Mouse (Mus musculus) heart, embryonic 14.5 days (tissue): ENCODE measurements at regions not wholly inside any gene's neighbourhood (a gene's known extent, or its start where the extent isn't known, plus 50 kb on each side); places are given as distances from the start of the nearest gene placed in this dataset.

Source experiments
- ATAC-seq: fragments of 200-750 bp; cut with Nextera tagmentation; 2 replicates; pipeline ENCODE4 v1.8.0; 2017; ENCODE audit warnings: low read depth, moderate TSS enrichment; ENCODE audit not compliant: insufficient number of reproducible peaks, insufficient read depth, low FRiP score
- H3K27ac ChIP-seq, 2 experiments: fragments of 200-500 bp in 1 of 2; fragments of 300-500 bp in 1 of 2; sonication (generic) in 1 of 2; replicated peaks in 1 of 2; 2 replicates each; pipeline ENCODE4 v1.5.1; 2012 to 2014; ENCODE audit warnings: low read depth in 2 of 2, low read length in 2 of 2, control low read depth in 1 of 2, mild to moderate bottlenecking in 1 of 2, mixed read lengths in 1 of 2; ENCODE audit not compliant: control insufficient read depth in 1 of 2, insufficient read depth in 1 of 2
- H3K27me3 ChIP-seq: fragments of 300-500 bp; sonication (generic); 2 replicates; pipeline ENCODE4 v1.6.1; 2014; ENCODE audit warnings: mild to moderate bottlenecking, low read length, control low read depth; ENCODE audit not compliant: control insufficient read depth, insufficient read depth
- H3K36me3 ChIP-seq: fragments of 300-500 bp; sonication (generic); 2 replicates; pipeline ENCODE4 v1.6.1; 2014; ENCODE audit warnings: mild to moderate bottlenecking, control low read depth, low read length, mixed read lengths; ENCODE audit not compliant: control insufficient read depth, insufficient read depth
- H3K4me1 ChIP-seq, 2 experiments: fragments of 200-500 bp in 1 of 2; fragments of 300-500 bp in 1 of 2; sonication (generic) in 1 of 2; 2 replicates each; pipeline ENCODE4 v1.6.1; 2012 to 2014; ENCODE audit warnings: low read length in 2 of 2, control low read depth in 1 of 2, mixed read lengths in 1 of 2; ENCODE audit not compliant: control insufficient read depth in 2 of 2, insufficient read depth in 2 of 2
- H3K4me2 ChIP-seq: fragments of 300-500 bp; sonication (generic); 2 replicates; pipeline ENCODE4 v1.6.1; 2014; ENCODE audit warnings: mild to moderate bottlenecking, low read length
- H3K4me3 ChIP-seq, 2 experiments: fragments of 200-500 bp in 1 of 2; fragments of 300-500 bp in 1 of 2; sonication (generic) in 1 of 2; 2 replicates each; pipeline ENCODE4 v1.5.1; 2012 to 2014; ENCODE audit warnings: low read length in 2 of 2, mild to moderate bottlenecking in 2 of 2, control low read depth in 1 of 2, low read depth in 1 of 2, moderate library complexity in 1 of 2; ENCODE audit not compliant: control insufficient read depth in 1 of 2, insufficient read depth in 1 of 2
- H3K9ac ChIP-seq: fragments of 300-500 bp; sonication (generic); 2 replicates; pipeline ENCODE4 v1.6.1; 2014; ENCODE audit warnings: mild to moderate bottlenecking, low read length
- H3K9me3 ChIP-seq: fragments of 300-500 bp; sonication (generic); 2 replicates; pipeline ENCODE4 v1.6.1; 2016; ENCODE audit warnings: low read length, control low read depth; ENCODE audit not compliant: control insufficient read depth
- WGBS: fragments of 180-500 bp; shearing (Covaris S2); extraction: QIAGEN DNeasy Blood & Tissue Kit; methylation state at CpG from one replicate; pipeline ENCODE4 v1.1.7; 2014; 5-methylcytosine and 5-hydroxymethylcytosine counted together

DNA sequence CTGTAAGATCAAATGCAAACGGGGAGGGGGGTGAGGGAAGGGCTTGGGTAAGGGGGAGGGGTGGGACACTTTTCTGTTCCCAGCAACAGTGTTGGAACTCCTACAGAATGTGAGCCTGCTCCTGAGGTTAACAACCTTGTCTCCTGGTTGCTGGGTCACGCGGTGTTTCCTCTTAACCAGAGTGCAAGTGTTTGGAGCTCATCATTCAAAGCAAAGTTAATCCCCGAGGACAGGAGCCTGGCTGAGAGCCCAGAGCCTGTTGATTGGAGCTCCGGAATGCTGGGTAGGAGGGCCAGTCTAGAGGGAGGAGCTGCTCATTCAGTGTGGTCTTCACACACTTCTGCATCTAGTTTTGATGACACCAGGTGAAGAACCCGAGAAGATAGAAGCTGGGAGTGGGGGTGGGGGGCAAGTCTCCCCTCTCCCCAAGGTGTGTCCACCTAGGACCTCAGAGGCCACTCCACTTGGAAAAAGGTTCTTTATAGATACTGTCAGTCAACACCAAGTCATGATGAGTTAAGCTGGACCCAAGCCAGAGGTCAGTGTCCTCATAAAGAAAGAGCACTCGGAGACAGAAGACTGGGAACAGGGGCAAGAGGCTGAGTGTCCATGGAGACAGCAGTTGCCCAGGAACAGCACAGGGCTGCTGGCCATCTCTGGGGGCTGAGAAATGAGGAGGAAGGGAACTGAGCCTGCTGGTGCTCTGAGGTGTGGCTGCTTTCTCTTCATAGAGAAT is 220.2 kb downstream of the Sipa1l2 start:
- Histone ChIP-seq H3K9me3 (no peaks in the 10 kb centered on the region), H3K9ac (no peak overlapping the region), H3K27ac (peak overlapping the region; percentile 75 to 89), H3K4me3 (no peak overlapping the region), H3K27me3 (peaks cover 8% of the 10 kb centered on the region; the same call in 1 of the 2 replicates), H3K4me1 (peaks cover 50 to 92% of the 10 kb centered on the region in 2 experiments), H3K4me2 (peak overlapping the region; percentile 14), H3K36me3 (no peaks in the 10 kb centered on the region)
- ATAC-seq: peak; percentile 85
- WGBS: 1% methylated on average over 7 of the region's 7 CpGs

GRCm38 (mm10) chr8:125346182-125346581 is 223.4 kb downstream of the Sipa1l2 start:
- Histone ChIP-seq H3K36me3 (no peaks in the 10 kb centered on the region), H3K27me3 (peaks cover 8% of the 10 kb centered on the region; the same call in 1 of the 2 replicates), H3K9me3 (no peaks in the 10 kb centered on the region), H3K4me2 (no peak overlapping the region), H3K27ac (no peak overlapping the region), H3K9ac (peak overlapping the region; percentile 1; the same call in 1 of the 2 replicates), H3K4me3 (no peak overlapping the region), H3K4me1 (peaks cover 64 to 86% of the 10 kb centered on the region in 2 experiments)
- ATAC-seq: no peak
- 24% methylated on average over 8 of the region's 8 CpGs for WGBS

- Histone ChIP-seq H3K4me2 (no peak overlapping the region), H3K9me3 (no peaks in the 10 kb centered on the region), H3K27me3 (peaks cover 8% of the 10 kb centered on the region; the same call in 1 of the 2 replicates), H3K9ac (0 out of 2 replicates have a peak overlapping the region, but pooled peaks have one; percentile 1), H3K36me3 (no peaks in the 10 kb centered on the region), H3K27ac (no peak overlapping the region), H3K4me3 (no peak overlapping the region), H3K4me1 (peaks cover 61 to 82% of the 10 kb centered on the region in 2 experiments)
- WGBS: 66% methylated on average over 10 of the region's 10 CpGs
- no peak for ATAC-seq
Measured at GRCm38 (mm10) chr8:125345571-125345970, 224.0 kb downstream of the Sipa1l2 start.

- no peak overlapping the region for H3K4me3 ChIP-seq
- no peak for ATAC-seq
- H3K27me3 ChIP-seq: peaks cover 8% of the 10 kb centered on the region; the same call in 1 of the 2 replicates
- 36% methylated on average over 9 of the region's 9 CpGs for WGBS
- H3K9me3 ChIP-seq: no peaks in the 10 kb centered on the region
- no peak overlapping the region for H3K4me2 ChIP-seq
- no peaks in the 10 kb centered on the region for H3K36me3 ChIP-seq
- peaks cover 52 to 71% of the 10 kb centered on the region in 2 experiments for H3K4me1 ChIP-seq
- H3K9ac ChIP-seq: no peak overlapping the region
- H3K27ac ChIP-seq: peak overlapping the region in 1 of 2 experiments; percentile 25; a peak in 1 of 4 replicates
Measured at GRCm38 (mm10) chr8:125343867-125344266, 225.7 kb downstream of the Sipa1l2 start.

- no peak overlapping the region for H3K4me3 ChIP-seq
- no peaks in the 10 kb centered on the region for H3K36me3 ChIP-seq
- H3K27ac ChIP-seq: peak overlapping the region; percentile 85 to 88
- 35% methylated on average over 9 of the region's 9 CpGs for WGBS
- H3K4me2 ChIP-seq: peak overlapping the region; percentile 9; the same call in 1 of the 2 replicates
- peaks cover 5% of the 10 kb centered on the region; the same call in 1 of the 2 replicates for H3K27me3 ChIP-seq
- H3K9ac ChIP-seq: peak overlapping the region; percentile 40
- ATAC-seq: no peak
- H3K9me3 ChIP-seq: no peaks in the 10 kb centered on the region
- H3K4me1 ChIP-seq: peaks cover 45 to 68% of the 10 kb centered on the region in 2 experiments
Measured at GRCm38 (mm10) chr8:125342521-125342920, 227.1 kb downstream of the Sipa1l2 start.

DNA sequence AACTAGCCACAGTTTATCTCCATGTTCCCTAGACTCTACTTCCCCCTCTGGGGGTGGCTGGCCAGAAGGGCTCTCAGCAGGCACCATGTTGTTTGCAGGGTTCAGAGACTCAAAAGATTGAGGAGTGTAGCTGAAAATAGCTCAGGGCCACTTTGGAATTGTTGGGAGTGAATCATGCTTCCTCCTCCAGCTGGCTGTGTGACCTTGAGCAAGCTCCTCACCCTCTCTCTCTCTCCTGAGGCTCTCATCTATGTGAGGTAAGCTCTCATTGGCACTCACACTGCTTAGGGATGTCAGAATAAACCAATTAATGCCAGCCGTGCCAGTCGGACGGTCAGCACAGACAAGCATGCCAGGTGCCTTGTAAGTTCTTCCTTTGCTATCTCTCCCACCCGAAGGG is 228.0 kb downstream of the Sipa1l2 start:
- Histone ChIP-seq H3K4me2 (peak overlapping the region; percentile 6; the same call in 1 of the 2 replicates), H3K27me3 (peaks cover 5% of the 10 kb centered on the region; the same call in 1 of the 2 replicates), H3K9ac (peak overlapping the region; percentile 40), H3K36me3 (no peaks in the 10 kb centered on the region), H3K4me1 (peaks cover 42 to 68% of the 10 kb centered on the region in 2 experiments), H3K27ac (peak overlapping the region; percentile 85 to 88), H3K4me3 (no peak overlapping the region), H3K9me3 (no peaks in the 10 kb centered on the region)
- ATAC-seq: no peak
- WGBS: 23% methylated on average over 4 of the region's 4 CpGs

GRCm38 (mm10) chr8:125338222-125338621 is 231.4 kb downstream of the Sipa1l2 start:
- peaks cover 34 to 56% of the 10 kb centered on the region in 2 experiments for H3K4me1 ChIP-seq
- no peak overlapping the region for H3K9ac ChIP-seq
- no peak overlapping the region for H3K4me2 ChIP-seq
- ATAC-seq: no peak
- H3K27me3 ChIP-seq: no peaks in the 10 kb centered on the region
- H3K27ac ChIP-seq: peak overlapping the region in 1 of 2 experiments; percentile 26; a peak in 1 of 4 replicates
- no peaks in the 10 kb centered on the region for H3K36me3 ChIP-seq
- H3K4me3 ChIP-seq: no peak overlapping the region
- H3K9me3 ChIP-seq: no peaks in the 10 kb centered on the region
- 35% methylated on average over 6 of the region's 6 CpGs for WGBS
